Mouse (Mus musculus) kidney, postnatal 0 days (tissue): ENCODE data around the gene Gm9913. TPM values are rescaled to one million over a fixed set of nuclear protein-coding genes. Genes with fewer than 3 reads are reported as not detected.
A peak's percentile ranks its signal among the peaks of the same experiment; 100 is the strongest.

ENCODE experiments used
- ATAC-seq: fragments of 200-750 bp; cut with Nextera tagmentation; replicated peaks from 2 replicates; pipeline ENCODE4 v1.8.0; 2017; ENCODE audit warnings: low read depth, moderate number of reproducible peaks, moderate TSS enrichment, moderate library complexity; ENCODE audit not compliant: low FRiP score
- DNase-seq: peaks from one replicate; pipeline ENCODE4 v3.0.0-alpha.2; 2016; ENCODE audit warnings: low spot score
- H3K27ac ChIP-seq: fragments of 300-500 bp; sonication (generic); 2 replicates; pipeline ENCODE4 v1.5.1; 2014; ENCODE audit warnings: mild to moderate bottlenecking
- H3K27me3 ChIP-seq: fragments of 300-500 bp; sonication (generic); 2 replicates; pipeline ENCODE4 v1.6.1; 2014; ENCODE audit warnings: low read length, mixed read lengths; ENCODE audit not compliant: insufficient read depth
- H3K36me3 ChIP-seq: fragments of 300-500 bp; sonication (generic); 2 replicates; pipeline ENCODE4 v1.6.1; 2014; ENCODE audit warnings: low read length, mixed read lengths; ENCODE audit not compliant: insufficient read depth
- H3K4me1 ChIP-seq: fragments of 300-500 bp; sonication (generic); replicated peaks from 2 replicates; pipeline ENCODE4 v1.6.1; 2014; ENCODE audit warnings: antibody characterized with exemption, low read length, mixed read lengths; ENCODE audit not compliant: insufficient read depth
- H3K4me2 ChIP-seq: fragments of 300-500 bp; sonication (generic); 2 replicates; pipeline ENCODE4 v1.6.1; 2014; ENCODE audit warnings: mild to moderate bottlenecking, low read length, moderate library complexity, mixed read lengths
- H3K4me3 ChIP-seq: fragments of 300-500 bp; sonication (generic); replicated peaks from 2 replicates; pipeline ENCODE4 v1.5.1; 2014; ENCODE audit warnings: low read depth, low read length
- H3K9ac ChIP-seq: fragments of 300-500 bp; sonication (generic); 2 replicates; pipeline ENCODE4 v1.6.1; 2014; ENCODE audit warnings: low read depth, low read length
- H3K9me3 ChIP-seq: fragments of 300-500 bp; sonication (generic); replicated peaks from 2 replicates; pipeline ENCODE4 v1.6.1; 2016; ENCODE audit warnings: low read length, inconsistent platforms, mixed read lengths
- CTCF ChIP-seq: IDR thresholded peaks from 2 replicates; pipeline ENCODE4 v1.5.1; 2016; ENCODE audit warnings: antibody characterized with exemption, low read depth, mild to moderate bottlenecking, moderate library complexity
- WGBS: fragments of 180-500 bp; shearing (Covaris S2); extraction: QIAGEN DNeasy Blood & Tissue Kit; methylation state at CpG from one replicate; pipeline ENCODE4 v1.1.7; 2014; 5-methylcytosine and 5-hydroxymethylcytosine counted together
- polyA plus RNA-seq: library from polyadenylated mRNA; unstranded; fragments of >200 nt; fragmentation: Nextera tagmentation; extraction: Ambion mirVana; gene quantifications from 2 replicates; pipeline ENCODE4 v1.2.1, GENCODE M21; 2015

Gene Gm9913
- polyA plus RNA-seq, 1 experiment from 2014 or later = 0.26 TPM

DNA sequence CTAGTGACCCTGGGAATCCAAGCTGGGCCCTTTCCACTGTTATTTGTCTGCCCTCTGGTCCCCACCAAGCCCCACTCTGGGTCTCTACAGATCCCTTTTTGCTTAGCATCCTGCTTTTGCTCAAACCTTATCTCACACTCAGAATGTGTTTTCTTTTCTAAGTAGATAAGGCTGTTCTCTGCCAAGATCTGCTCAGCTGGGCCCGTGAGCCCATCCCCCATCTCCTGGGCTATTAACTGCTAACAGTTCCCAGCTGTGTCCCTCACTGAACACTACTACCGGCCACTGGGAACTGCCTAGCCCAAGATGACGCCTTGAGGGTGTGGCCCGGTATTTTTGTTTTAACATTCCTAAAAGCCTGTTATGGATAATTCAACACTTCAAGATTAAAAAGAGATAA is 11.7 kb downstream of the Gm9913 start:
- WGBS = 8% methylated on average over 4 of the region's 4 CpGs
- Histone ChIP-seq H3K4me2 (no peak overlapping the region), H3K4me1 (no peaks in the 10 kb centered on the region), H3K27ac (peak overlapping the region; percentile 50; the same call in 1 of the 2 replicates), H3K9ac (no peak overlapping the region), H3K9me3 (no peaks in the 10 kb centered on the region), H3K36me3 (no peaks in the 10 kb centered on the region), H3K27me3 (no peaks in the 10 kb centered on the region), H3K4me3 (no peak overlapping the region)
- ATAC-seq (peak; percentile 73), DNase-seq (peak; percentile 84)
- no peak for TF ChIP-seq CTCF

DNA sequence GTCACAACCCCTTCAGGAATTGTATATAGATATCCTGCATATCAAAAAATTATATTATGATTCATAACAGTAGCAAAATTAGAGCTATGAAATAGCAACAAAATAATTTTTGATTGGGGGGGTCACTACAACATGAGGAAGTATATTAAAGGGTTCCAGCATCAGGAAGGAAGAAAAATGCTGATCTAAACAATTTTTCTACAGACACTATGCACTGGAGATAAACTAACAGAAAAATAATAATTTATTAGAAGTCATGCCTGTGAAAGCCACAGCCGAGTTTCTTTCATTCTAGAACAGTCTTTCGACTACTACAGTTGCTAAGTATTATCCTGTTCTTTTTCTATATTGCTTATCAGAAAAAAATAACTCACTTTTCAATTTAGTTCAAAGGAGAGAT is 20.6 kb downstream of the Gm9913 start:
- DNase-seq (no peak), ATAC-seq (no peak)
- no peaks in the 10 kb centered on the region for H3K36me3 ChIP-seq
- no peaks in the 10 kb centered on the region for H3K4me1 ChIP-seq
- H3K4me2 ChIP-seq = no peak overlapping the region
- H3K27ac ChIP-seq = no peak overlapping the region
- H3K4me3 ChIP-seq = no peak overlapping the region
- H3K27me3 ChIP-seq = no peaks in the 10 kb centered on the region
- no peak for TF ChIP-seq CTCF
- WGBS = 75% methylated on average over 2 of the region's 2 CpGs
- no peaks in the 10 kb centered on the region for H3K9me3 ChIP-seq
- no peak overlapping the region for H3K9ac ChIP-seq

DNA sequence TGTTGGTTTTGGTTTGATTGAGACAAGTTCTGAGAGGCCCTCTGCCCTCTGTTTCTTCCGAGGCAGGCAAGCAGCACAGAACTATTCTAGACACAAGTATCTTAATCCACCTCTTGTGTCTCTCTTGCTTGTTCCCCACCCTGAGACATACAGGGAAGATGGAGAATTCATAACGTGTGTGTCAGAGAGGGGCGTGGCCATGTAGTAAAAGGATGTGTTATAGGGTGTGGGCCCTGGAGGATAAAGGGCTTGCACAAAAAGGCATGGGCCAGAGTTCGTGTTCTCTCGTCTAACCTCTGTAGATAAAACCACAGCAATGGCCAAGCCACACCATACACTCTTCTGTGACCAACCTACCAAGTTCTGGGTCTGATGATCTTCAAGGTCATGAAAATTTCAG is 21.7 kb downstream of the Gm9913 start:
- no peak for TF ChIP-seq CTCF
- Histone ChIP-seq H3K4me1 (no peaks in the 10 kb centered on the region), H3K4me2 (no peak overlapping the region), H3K27me3 (no peaks in the 10 kb centered on the region), H3K27ac (no peak overlapping the region), H3K9me3 (no peaks in the 10 kb centered on the region), H3K4me3 (no peak overlapping the region), H3K9ac (no peak overlapping the region), H3K36me3 (no peaks in the 10 kb centered on the region)
- no peak for ATAC-seq
- WGBS = 81% methylated on average over 5 of the region's 5 CpGs
- no peak for DNase-seq

DNA sequence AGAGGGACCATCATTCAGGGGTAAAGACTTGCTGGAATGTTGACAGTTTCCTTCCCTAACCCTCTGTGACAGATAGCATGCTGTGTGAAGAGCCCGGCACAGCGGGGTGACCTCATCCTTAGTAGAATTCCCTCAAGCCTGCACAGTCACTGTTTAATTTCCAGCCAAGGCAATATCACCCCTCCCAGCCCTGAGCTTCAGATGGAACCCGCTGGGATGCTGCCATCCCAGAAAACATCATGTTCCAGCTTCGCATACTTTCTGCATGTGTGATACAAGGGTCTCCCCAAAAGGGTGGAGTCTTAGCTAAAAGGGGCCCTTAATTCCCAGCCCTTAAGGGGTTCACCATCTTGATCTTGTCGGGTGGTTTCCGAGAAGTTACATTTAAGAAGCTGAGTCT is 25.8 kb downstream of the Gm9913 start:
- TF ChIP-seq CTCF = no peak
- Histone ChIP-seq H3K4me3 (no peak overlapping the region), H3K27me3 (no peaks in the 10 kb centered on the region), H3K36me3 (no peaks in the 10 kb centered on the region), H3K4me1 (no peaks in the 10 kb centered on the region), H3K4me2 (no peak overlapping the region), H3K9ac (no peak overlapping the region), H3K27ac (no peak overlapping the region), H3K9me3 (no peaks in the 10 kb centered on the region)
- DNase-seq (no peak), ATAC-seq (no peak; the same call in 1 of the 2 replicates)
- 78% methylated on average over 6 of the region's 6 CpGs for WGBS

DNA sequence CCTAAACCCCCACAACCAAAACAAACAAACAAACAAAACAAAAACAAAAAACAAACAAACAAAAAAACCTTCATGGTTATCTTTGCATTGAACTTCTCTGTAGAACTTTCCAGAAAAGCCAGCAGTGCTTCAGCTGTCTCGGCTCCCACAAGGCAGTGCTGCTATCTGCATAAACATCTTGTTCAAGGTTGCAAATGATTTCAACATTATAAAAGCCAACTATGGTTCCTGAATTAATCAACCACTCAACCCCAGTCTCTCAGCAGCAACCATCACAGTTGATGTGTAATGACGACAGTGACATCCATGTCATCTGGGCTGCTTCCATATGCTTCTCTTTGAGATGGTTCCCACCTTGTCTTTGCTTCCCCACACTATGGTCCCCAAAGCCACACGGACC is 34.8 kb downstream of the Gm9913 start:
- H3K4me3 ChIP-seq = no peak overlapping the region
- H3K27ac ChIP-seq = no peak overlapping the region
- H3K27me3 ChIP-seq = no peaks in the 10 kb centered on the region
- no peaks in the 10 kb centered on the region for H3K9me3 ChIP-seq
- H3K9ac ChIP-seq = no peak overlapping the region
- DNase-seq (no peak), ATAC-seq (no peak)
- H3K36me3 ChIP-seq = no peaks in the 10 kb centered on the region
- 77% methylated on average over 3 of the region's 3 CpGs for WGBS
- no peaks in the 10 kb centered on the region for H3K4me1 ChIP-seq
- no peak overlapping the region for H3K4me2 ChIP-seq
- TF ChIP-seq CTCF = no peak

DNA sequence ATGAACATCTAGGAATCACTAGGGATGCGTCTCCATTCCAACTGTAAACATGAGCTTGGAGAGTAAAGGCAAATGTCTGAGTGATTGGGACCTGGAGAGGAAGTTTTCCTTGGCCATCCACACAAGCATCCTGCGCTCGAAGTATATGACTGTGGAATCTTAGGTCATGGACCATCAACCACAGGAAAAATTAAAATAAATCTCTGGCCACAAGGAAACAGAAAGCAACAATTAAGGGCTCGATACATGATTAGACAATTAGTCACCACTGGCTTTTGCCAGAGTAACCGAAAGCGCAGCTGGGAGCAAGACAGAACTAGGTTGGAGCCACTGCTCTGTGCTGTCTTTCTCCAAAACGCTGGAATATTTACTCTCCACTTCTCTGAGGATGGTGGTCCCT is 35.7 kb downstream of the Gm9913 start:
- 49% methylated on average over 7 of the region's 7 CpGs for WGBS
- ATAC-seq (no peak), DNase-seq (peak; percentile 39)
- Histone ChIP-seq H3K4me2 (no peak overlapping the region), H3K27me3 (no peaks in the 10 kb centered on the region), H3K36me3 (no peaks in the 10 kb centered on the region), H3K27ac (no peak overlapping the region), H3K4me3 (no peak overlapping the region), H3K9me3 (no peaks in the 10 kb centered on the region), H3K9ac (no peak overlapping the region), H3K4me1 (no peaks in the 10 kb centered on the region)
- no peak for TF ChIP-seq CTCF

DNA sequence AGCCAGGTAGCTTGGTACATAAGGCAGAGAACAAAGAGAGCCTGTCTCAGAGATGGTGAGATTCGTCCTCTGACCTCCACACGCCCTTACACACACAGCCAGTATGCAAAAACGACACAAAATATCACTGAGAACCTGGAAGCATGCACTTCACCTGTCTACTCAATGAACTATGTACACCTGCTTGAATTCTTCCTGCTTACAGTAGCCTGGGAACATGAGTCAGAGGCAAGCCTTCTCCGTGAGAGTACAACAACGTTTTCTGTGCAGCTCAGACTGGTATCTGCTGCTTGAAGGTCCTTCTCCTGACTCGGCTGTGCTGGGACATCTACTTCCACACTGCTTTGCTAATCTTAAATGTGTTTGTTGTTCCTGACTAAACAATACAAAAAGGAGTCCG is 36.6 kb downstream of the Gm9913 start:
- DNase-seq = no peak
- no peaks in the 10 kb centered on the region for H3K4me1 ChIP-seq
- TF ChIP-seq CTCF = no peak
- H3K27me3 ChIP-seq = no peaks in the 10 kb centered on the region
- no peak overlapping the region for H3K4me3 ChIP-seq
- H3K27ac ChIP-seq = no peak overlapping the region
- ATAC-seq = no peak
- H3K36me3 ChIP-seq = no peaks in the 10 kb centered on the region
- H3K9me3 ChIP-seq = no peaks in the 10 kb centered on the region
- H3K9ac ChIP-seq = no peak overlapping the region
- H3K4me2 ChIP-seq = no peak overlapping the region
- WGBS = 79% methylated on average over 7 of the region's 7 CpGs
